Mouse (Mus musculus): Measurements from ENCODE around the gene Wfikkn1.

GRCm38 (mm10) chr17:25830200-25830753 lies 50.4 kb downstream of the Wfikkn1 start:
- TF ChIP-seq CTCF (IDR thresholded peaks at IDR 0.05; ENCODE audit: low read depth) (no peak), EP300 (IDR thresholded peaks at IDR 0.05; ENCODE audit: low read depth) (no peak)
